Mouse (Mus musculus) macrophage (primary cell): ENCODE data around the gene Ninj1. TPM values are rescaled to one million over a fixed set of nuclear protein-coding genes. Genes with fewer than 3 reads are reported as not detected.
A peak's percentile ranks its signal among the peaks of the same experiment; 100 is the strongest.

Experiments used
- H3K27ac ChIP-seq: fragments of 350-480 bp; formaldehyde crosslinking; 2 replicates; pipeline ENCODE4 v1.9.0; 2021
- H3K36me3 ChIP-seq: fragments of 350-480 bp; formaldehyde crosslinking; 2 replicates; pipeline ENCODE4 v1.9.0; 2021; ENCODE audit errors: inconsistent target
- H3K4me3 ChIP-seq: fragments of 350-480 bp; formaldehyde crosslinking; 2 replicates; pipeline ENCODE4 v1.9.0; 2021; ENCODE audit errors: inconsistent target
- H3K79me2 ChIP-seq: fragments of 350-480 bp; formaldehyde crosslinking; 2 replicates; pipeline ENCODE4 v1.9.0; 2021; ENCODE audit errors: inconsistent target
- WGBS: methylation state at CpG from one replicate; pipeline ENCODE4 v1.1.7; 2026; ENCODE audit warnings: inconsistent platforms; ENCODE audit not compliant: missing documents; 5-methylcytosine and 5-hydroxymethylcytosine counted together
- polyA plus RNA-seq: library from polyadenylated mRNA; stranded (reverse); fragments of 250-400 nt; gene quantifications from 3 replicates; pipeline ENCODE4 v1.2.4, GENCODE M21; 2018; ENCODE audit warnings: inconsistent platforms

The Ninj1 gene
- polyA plus RNA-seq, 1 experiment from 2014 or later = 332 TPM

DNA sequence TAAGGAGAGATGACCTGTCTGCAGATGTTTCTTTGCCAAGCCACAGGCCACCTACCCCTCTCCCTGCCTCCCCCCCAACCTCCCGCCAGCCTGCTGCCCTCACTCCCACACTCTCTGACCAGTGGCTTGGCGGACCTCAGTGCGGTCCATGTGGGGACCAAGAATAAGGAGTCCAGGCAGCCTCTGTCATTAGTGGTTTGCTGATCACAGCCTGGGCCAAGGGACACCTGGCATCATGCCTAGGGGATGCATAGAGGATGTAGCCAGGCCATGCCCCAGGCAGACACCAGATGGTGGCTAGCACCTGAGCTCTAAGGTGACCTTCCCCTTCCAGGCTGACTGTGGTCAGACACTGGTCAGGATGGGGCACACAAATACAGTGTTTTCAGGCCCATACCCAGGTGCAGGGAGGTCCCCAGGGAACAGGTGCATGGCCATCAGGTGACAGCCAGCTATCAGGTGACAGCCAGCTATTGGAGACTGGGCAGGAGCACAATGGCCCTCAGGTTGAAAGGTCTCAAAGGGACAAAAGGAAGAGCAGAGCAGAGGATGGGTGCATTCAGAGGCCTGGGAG, 5.8 kb upstream of the Ninj1 start:
- no peaks in the 10 kb centered on the region for H3K36me3 ChIP-seq
- 80% methylated on average over 1 of the region's 3 CpGs for WGBS
- no peak overlapping the region for H3K27ac ChIP-seq
- no peak overlapping the region for H3K4me3 ChIP-seq
- no peaks in the 10 kb centered on the region for H3K79me2 ChIP-seq

DNA sequence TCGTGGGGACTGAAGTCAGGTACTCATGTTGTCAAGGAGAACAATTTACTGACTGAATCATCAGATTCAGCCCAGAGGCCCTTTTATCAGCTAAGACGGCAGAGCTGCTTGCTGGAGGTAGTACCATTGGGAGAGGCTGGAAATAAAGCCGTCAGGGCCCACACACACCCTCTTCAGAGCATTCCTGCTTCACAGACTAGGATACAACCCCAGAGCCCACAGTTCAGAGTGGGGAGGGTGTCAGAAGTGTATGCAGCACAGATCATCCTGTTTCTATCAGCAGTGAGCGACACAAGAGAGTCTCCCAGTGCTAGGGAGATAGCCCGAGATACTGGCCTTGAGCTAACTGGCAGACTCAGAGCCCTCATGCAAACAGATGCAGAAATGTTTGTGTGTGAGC, 4.1 kb upstream of the Ninj1 start:
- Histone ChIP-seq H3K4me3 (no peak overlapping the region), H3K27ac (no peak overlapping the region)
- 95% methylated on average over 5 of the region's 5 CpGs for WGBS

GRCm38 (mm10) chr13:49183646-49184045, 3.6 kb upstream of the Ninj1 start:
- peaks cover 10% of the 10 kb centered on the region for H3K79me2 ChIP-seq
- WGBS = 53% methylated on average over 4 of the region's 5 CpGs
- no peaks in the 10 kb centered on the region for H3K36me3 ChIP-seq
- H3K27ac ChIP-seq = no peak overlapping the region
- H3K4me3 ChIP-seq = no peak overlapping the region

More for the DNA sequence above, 4.1 kb upstream of the Ninj1 start:
- Histone ChIP-seq H3K36me3 (no peaks in the 10 kb centered on the region), H3K79me2 (peaks cover 5% of the 10 kb centered on the region)

- H3K79me2 ChIP-seq = peaks cover 41% of the 10 kb centered on the region
- no peaks in the 10 kb centered on the region for H3K36me3 ChIP-seq
- peak overlapping the region; percentile 67 for H3K27ac ChIP-seq
- no peak overlapping the region for H3K4me3 ChIP-seq
- 29% methylated on average over 11 of the region's 11 CpGs for WGBS
Measured at GRCm38 (mm10) chr13:49186798-49187287, 442 bp upstream of the Ninj1 start.

DNA sequence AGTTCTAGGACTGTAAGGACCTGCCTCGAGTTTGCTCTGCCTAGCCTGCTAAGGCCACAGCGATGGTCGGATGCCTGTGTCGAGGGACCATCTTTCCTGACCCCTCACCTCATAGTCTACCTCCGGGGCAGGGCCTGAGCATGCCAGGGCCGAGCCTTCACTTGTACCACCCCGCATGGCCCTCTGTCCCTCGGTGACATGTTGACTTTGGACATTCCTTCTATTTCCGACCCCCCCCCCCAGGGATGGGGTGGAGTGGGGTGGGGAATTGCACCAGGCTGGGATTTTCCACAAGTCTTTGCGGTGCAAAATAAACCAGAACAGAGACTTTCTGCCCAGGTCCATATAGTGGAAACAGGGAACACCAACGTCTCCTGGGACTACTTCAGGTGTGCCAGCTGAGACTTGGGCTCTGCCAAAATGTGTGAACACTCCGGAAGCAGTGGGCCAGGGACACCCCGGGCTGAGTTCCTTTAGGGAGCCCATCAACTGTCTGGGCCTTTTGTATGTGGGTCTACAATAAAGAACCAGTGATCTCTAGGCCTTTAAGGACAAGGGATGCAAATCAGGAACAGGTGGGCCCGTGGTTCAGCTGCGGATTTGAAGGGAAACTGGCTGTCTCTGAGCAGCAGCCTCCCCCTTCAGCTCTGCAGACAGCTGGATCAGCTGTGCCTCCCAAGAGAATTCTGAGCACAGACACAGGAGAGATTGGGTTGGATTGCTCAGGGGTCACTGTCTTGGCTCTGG, 1.1 kb downstream of the Ninj1 start:
- Histone ChIP-seq H3K4me3 (peak overlapping the region; percentile 68), H3K79me2 (peaks cover 57% of the 10 kb centered on the region), H3K27ac (peak overlapping the region; percentile 99), H3K36me3 (peaks cover 2% of the 10 kb centered on the region; the same call in 1 of the 2 replicates)
- WGBS = 8% methylated on average over 15 of the region's 15 CpGs

GRCm38 (mm10) chr13:49188966-49189360, 1.7 kb downstream of the Ninj1 start:
- H3K79me2 ChIP-seq = peaks cover 63% of the 10 kb centered on the region
- WGBS = 63% methylated on average over 2 of the region's 2 CpGs
- peak overlapping the region; percentile 68 for H3K4me3 ChIP-seq
- peak overlapping the region; percentile 99 for H3K27ac ChIP-seq
- H3K36me3 ChIP-seq = peaks cover 8% of the 10 kb centered on the region; the same call in 1 of the 2 replicates

DNA sequence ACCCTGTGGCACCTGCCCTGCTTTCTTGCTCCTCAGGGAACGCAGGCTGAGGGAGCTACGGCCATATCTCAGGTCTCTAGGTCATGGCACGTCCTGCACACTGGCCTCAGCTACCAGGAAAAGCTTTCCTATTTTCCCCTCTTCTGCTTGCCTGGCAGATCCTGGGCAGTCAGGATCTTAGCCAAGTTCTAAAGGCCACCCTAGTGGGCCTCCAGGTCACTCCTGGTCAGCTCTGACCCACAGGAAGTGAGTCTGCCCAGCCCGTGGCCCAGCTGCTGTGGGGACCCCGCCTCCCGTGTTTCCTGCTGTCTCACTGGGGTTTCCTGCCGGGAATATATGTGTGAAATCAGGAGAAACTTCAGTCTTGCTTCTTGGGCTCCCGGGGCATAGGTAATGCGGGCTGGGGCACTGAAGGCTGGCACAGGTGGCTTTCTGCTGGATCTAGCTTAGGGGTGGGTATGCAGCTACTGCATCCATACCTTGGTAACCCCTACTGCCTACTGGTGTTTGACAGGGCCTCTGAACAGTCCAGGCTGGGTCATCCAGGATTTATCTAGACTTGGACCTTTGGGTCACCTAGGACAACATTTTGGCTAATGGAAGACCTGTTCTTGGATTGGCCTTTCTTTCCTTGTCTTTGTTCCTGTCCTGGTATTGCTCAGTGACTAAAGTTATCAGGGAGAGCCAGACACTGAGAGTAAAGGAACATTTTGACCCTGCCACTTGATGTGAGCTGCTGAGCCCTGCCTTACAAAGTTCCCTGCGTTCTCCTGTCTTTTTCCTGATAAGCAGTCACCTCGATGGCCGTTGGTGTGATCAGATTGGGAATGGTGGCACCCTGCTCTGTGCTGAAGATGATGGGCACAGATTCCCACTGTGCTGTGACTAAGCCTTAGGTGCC, 2.9 kb downstream of the Ninj1 start:
- H3K36me3 ChIP-seq = peaks cover 13% of the 10 kb centered on the region; the same call in 1 of the 2 replicates
- H3K27ac ChIP-seq = peak overlapping the region; percentile 99
- peaks cover 75% of the 10 kb centered on the region for H3K79me2 ChIP-seq
- H3K4me3 ChIP-seq = peak overlapping the region; percentile 68
- WGBS = 36% methylated on average over 12 of the region's 12 CpGs

DNA sequence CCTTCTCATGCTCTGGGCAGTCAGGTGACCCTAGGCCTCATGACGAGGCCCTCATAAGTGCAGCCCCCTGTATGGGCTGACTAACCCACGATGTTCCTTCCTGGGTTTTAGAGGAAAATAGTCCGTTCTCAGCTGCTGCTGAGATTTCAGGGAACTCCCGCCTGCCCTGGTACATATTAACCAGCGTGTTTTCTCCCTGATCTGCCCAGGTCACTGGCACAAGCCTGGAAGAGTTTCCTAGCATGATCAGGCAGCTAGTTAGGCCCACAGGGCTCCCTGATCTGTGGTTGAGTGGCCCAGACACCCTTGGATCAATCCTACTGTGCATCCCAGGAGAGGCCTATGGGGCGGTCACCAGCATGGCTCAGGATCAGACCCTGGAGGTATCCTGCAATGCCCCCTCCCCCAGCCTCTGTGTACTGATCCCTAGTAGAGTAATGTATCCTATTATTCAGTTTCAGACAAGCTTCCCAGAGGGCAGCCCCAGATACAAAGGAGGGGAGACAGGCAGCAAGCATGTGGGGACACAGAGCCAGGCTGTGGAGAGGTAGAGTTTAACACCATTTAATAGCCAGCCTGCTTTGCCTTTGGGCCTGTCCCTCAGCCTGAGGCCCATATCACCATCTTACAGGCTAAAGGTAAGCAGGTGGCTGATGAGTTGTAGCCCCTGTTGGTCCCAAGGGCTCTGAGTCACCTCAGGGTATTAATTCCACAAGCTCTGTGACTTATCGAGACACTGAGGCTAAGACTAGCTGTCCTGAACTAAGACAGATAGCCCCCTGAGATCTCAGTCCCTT, 3.8 kb downstream of the Ninj1 start:
- H3K27ac ChIP-seq = peak overlapping the region; percentile 99
- 51% methylated on average over 7 of the region's 7 CpGs for WGBS

DNA sequence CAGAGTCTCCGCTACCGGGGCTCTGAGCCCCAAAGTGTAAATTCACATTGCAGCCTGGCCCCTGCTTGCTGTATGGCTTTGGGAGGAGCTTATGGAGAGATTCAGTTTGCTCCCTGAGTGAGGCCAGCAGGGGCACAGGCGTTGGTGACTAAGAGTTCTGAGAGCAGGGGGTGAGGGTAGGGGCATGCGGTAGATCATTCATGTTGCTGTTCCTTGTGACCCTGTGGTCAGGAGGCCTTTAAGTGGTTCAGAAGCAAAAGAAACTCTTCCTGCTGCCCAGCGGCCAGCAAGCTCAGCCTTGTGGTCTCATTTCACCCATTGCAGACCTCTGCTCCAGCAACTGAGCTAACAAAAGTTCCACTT, 4.4 kb downstream of the Ninj1 start:
- Histone ChIP-seq H3K4me3 (no peak overlapping the region), H3K27ac (peak overlapping the region; percentile 99), H3K79me2 (peaks cover 80% of the 10 kb centered on the region), H3K36me3 (peaks cover 23% of the 10 kb centered on the region)
- 7% methylated on average over 5 of the region's 5 CpGs for WGBS

More for the DNA sequence above, 3.8 kb downstream of the Ninj1 start:
- H3K79me2 ChIP-seq = peaks cover 80% of the 10 kb centered on the region
- H3K36me3 ChIP-seq = peaks cover 22% of the 10 kb centered on the region
- H3K4me3 ChIP-seq = peak overlapping the region; percentile 68; the same call in 1 of the 2 replicates

GRCm38 (mm10) chr13:49192156-49192855, 5.0 kb downstream of the Ninj1 start:
- peak overlapping the region; percentile 99 for H3K27ac ChIP-seq

DNA sequence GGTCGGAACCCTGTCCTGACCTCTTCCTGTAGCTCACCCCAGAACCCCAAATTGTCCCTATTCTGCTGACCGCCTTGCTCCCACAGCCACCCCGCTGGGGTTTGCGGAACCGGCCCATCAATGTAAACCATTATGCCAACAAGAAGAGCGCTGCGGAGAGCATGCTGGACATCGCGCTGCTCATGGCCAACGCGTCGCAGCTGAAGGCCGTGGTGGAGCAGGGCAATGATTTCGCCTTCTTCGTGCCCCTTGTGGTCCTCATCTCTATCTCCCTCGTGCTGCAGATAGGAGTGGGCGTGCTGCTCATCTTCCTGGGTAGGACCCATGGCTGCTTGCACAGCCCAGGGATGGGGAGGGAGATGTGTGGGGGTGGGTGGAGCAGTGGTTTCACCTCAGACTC, 6.4 kb downstream of the Ninj1 start:
- H3K36me3 ChIP-seq = peaks cover 23% of the 10 kb centered on the region
- no peak overlapping the region for H3K4me3 ChIP-seq
- peaks cover 70% of the 10 kb centered on the region for H3K79me2 ChIP-seq
- 98% methylated on average over 17 of the region's 17 CpGs for WGBS
- 0 out of 2 replicates have a peak overlapping the region, but pooled peaks have one; percentile 99 for H3K27ac ChIP-seq

More at GRCm38 (mm10) chr13:49192156-49192855, 5.0 kb downstream of the Ninj1 start:
- WGBS = 42% methylated on average over 16 of the region's 16 CpGs
- H3K79me2 ChIP-seq = peaks cover 80% of the 10 kb centered on the region
- no peak overlapping the region for H3K4me3 ChIP-seq
- H3K36me3 ChIP-seq = peaks cover 23% of the 10 kb centered on the region

DNA sequence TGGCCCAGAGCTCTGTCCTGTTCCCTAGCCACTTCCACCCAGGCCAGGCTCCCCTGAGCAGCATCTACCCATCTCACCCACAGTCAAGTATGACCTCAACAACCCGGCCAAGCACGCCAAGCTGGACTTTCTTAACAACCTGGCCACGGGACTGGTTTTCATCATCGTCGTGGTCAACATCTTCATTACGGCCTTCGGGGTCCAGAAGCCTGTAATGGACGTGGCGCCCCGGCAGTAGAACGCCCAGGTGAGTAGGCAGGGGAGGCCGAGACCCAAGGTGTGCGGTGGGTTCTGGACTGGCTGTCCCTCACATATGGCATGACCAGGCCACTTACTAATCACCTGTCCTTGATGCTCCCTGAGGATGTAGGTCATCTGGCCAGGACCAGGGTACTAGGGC, 7.5 kb downstream of the Ninj1 start:
- Histone ChIP-seq H3K4me3 (no peak overlapping the region), H3K79me2 (peaks cover 59% of the 10 kb centered on the region), H3K27ac (peak overlapping the region; percentile 99), H3K36me3 (peaks cover 23% of the 10 kb centered on the region)
- WGBS = 81% methylated on average over 12 of the region's 13 CpGs

DNA sequence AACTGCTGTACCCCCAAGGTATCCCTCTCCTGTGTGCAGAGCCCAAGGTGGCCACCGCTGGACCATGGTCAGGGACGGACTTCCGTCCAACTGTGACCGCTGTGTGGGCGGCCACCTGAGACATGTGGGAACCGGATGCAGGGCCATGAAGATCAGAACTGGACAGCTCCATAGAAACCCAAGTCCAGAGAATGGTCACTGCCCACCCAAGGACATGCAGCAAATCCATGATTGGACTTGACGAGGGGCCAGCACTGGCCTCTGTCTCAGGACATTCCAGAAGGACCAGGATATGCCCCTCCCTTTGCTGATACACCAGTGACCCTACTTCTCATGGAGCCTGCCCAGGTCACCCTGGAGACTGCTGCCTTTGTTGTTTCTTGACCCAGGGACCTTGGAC, 8.4 kb downstream of the Ninj1 start:
- Histone ChIP-seq H3K79me2 (peaks cover 50% of the 10 kb centered on the region), H3K27ac (peak overlapping the region; percentile 99), H3K4me3 (no peak overlapping the region), H3K36me3 (peaks cover 23% of the 10 kb centered on the region)
- WGBS = 93% methylated on average over 7 of the region's 7 CpGs
